ENCODE assay signal across 8 mouse cellular contexts in the genomic region with DNA sequence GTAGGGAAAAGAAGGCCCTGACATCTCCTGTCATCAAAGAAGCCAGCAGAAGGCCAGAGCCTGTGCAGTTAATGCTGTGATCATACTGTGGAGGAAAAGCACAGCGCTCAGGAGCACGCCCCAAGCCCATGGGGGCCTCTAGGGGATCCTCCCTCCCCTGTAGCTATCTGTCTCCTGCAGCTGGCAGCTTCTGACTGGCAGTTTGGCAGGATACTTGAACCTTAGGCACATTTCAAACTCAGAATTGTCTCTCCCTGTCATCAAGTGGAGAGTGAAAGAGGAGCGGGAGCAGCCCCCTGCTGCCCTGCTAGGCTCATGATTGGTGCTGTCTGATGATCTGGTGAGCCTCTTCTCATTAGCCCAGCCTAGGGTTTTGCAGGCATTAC. TPM values are rescaled to one million over a fixed set of nuclear protein-coding genes. Genes with fewer than 3 reads are reported as not detected.
A peak's percentile ranks its signal among the peaks of the same experiment; 100 is the strongest.
DNase-seq lines count a peak whose midpoint lies in the region; ATAC-seq and TF ChIP-seq lines count a peak whose summit lies in the region.

No protein-coding gene starts in this region.

- no peak for TF ChIP-seq POLR2A in lung, adult 2 months (IDR thresholded peaks at IDR 0.05; ENCODE audit: borderline replicate concordance, extremely low read depth, low read depth, low read length)

- 65% methylated on average over 3 of the region's 3 CpGs for WGBS in embryonic facial prominence, embryonic 10.5 days
- WGBS in heart, postnatal 0 days = 49% methylated on average over 3 of the region's 3 CpGs
- WGBS in lung, adult 2 months = 86% methylated on average over 3 of the region's 3 CpGs

- H3K4me3 ChIP-seq in embryonic facial prominence, embryonic 10.5 days = no peak overlapping the region
- H3K4me3 ChIP-seq in heart, postnatal 0 days (ENCODE audit: low read depth, low read length) = no peak overlapping the region
- H3K4me3 ChIP-seq in lung, adult 2 months (replicated peaks; ENCODE audit: extremely low read depth, low read depth, low read length) = no peak overlapping the region

- no peak overlapping the region for H3K4me2 ChIP-seq in heart, postnatal 0 days (ENCODE audit: low read depth, low read length)

- peaks cover 26% of the 10 kb centered on the region for H3K4me1 ChIP-seq in embryonic facial prominence, embryonic 10.5 days
- peaks cover 15% of the 10 kb centered on the region for H3K4me1 ChIP-seq in heart, postnatal 0 days (ENCODE audit: control insufficient read depth, insufficient read depth)
- peaks cover 6% of the 10 kb centered on the region for H3K4me1 ChIP-seq in lung, adult 2 months (ENCODE audit: control insufficient read depth, insufficient read depth, low read length)

- no peaks in the 10 kb centered on the region for H3K9me3 ChIP-seq in embryonic facial prominence, embryonic 10.5 days
- H3K9me3 ChIP-seq in heart, postnatal 0 days (replicated peaks; ENCODE audit: control insufficient read depth, low read length) = no peaks in the 10 kb centered on the region

- H3K9ac ChIP-seq in heart, postnatal 0 days (replicated peaks; ENCODE audit: low read depth, low read length) = peak overlapping the region; percentile 8; the same call in 1 of the 2 replicates

- DNase-seq in adrenal gland, postnatal 14 days = peak; percentile 32
- no peak for DNase-seq in adrenal gland, adult 18-20 months (ENCODE audit: low spot score in 2 of 2)
- DNase-seq in embryonic facial prominence, embryonic 10.5 days (ENCODE audit: low spot score) = no peak
- peak; percentile 55 for DNase-seq in heart, postnatal 0 days (ENCODE audit: low spot score)
- no peak for DNase-seq in ovary, postnatal 14 days (ENCODE audit: low spot score)
- DNase-seq in kidney, adult 8-10 months = no peak
- DNase-seq in lung, adult 2 months = no peak

- peak; percentile 87 for ATAC-seq in heart, postnatal 0 days (ENCODE audit: insufficient read depth, low read depth)
- peak; percentile 97 for ATAC-seq in megakaryocyte-erythroid progenitor cell, adult 5-6 weeks (replicated peaks; ENCODE audit: low FRiP score, low TSS enrichment, poor library complexity, severe bottlenecking)

- no peaks in the 10 kb centered on the region for H3K36me3 ChIP-seq in embryonic facial prominence, embryonic 10.5 days (replicated peaks)
- H3K36me3 ChIP-seq in heart, postnatal 0 days (replicated peaks; ENCODE audit: control insufficient read depth, insufficient read depth, low read length) = no peaks in the 10 kb centered on the region

- 0 out of 2 replicates have a peak, but pooled peaks have one; percentile 48 for TF ChIP-seq EP300 in heart, postnatal 0 days (IDR thresholded peaks at IDR 0.05; ENCODE audit: low read depth)

- H3K27ac ChIP-seq in embryonic facial prominence, embryonic 10.5 days (replicated peaks) = peak overlapping the region; percentile 57; the same call in 1 of the 2 replicates
- H3K27ac ChIP-seq in heart, postnatal 0 days (ENCODE audit: low read depth) = peak overlapping the region; percentile 52

- TF ChIP-seq CTCF in heart, postnatal 0 days (IDR thresholded peaks at IDR 0.05; ENCODE audit: low read depth) = no peak
- TF ChIP-seq CTCF in lung, adult 2 months (IDR thresholded peaks at IDR 0.05; ENCODE audit: insufficient read depth, low read length) = no peak

- no peaks in the 10 kb centered on the region for H3K27me3 ChIP-seq in embryonic facial prominence, embryonic 10.5 days (replicated peaks; ENCODE audit: low read depth, poor library complexity, severe bottlenecking)
- no peaks in the 10 kb centered on the region for H3K27me3 ChIP-seq in heart, postnatal 0 days (ENCODE audit: control insufficient read depth, insufficient read depth, low read length)

RNA-seq across cellular contexts. Expression of a gene that starts 48.3 kb away (rescaled TPM):
- 351 and 352 TPM in 2 replicates for total RNA-seq in adrenal gland, postnatal 14 days (2021)
- 100 to 1,000 TPM; 622 to 707 TPM for total RNA-seq in adrenal gland, adult 18-20 months (2021)
- polyA plus RNA-seq in embryonic facial prominence, embryonic 10.5 days (2016; fragmentation: Nextera tagmentation; extraction: Ambion mirVana) = 24.1 and 26.8 TPM in 2 replicates
- total RNA-seq in heart, postnatal 0 days (2014; rRNA removed; ENCODE audit: low replicate concordance) = 12.4 and 13.8 TPM in 2 replicates
- 4.7 and 5.2 TPM in 2 replicates for polyA plus RNA-seq in heart, postnatal 0 days (2015; fragmentation: Nextera tagmentation; extraction: Ambion mirVana)
- total RNA-seq in megakaryocyte-erythroid progenitor cell, adult 5-6 weeks (2014; fragmentation: Nextera tagmentation) = 4.8 and 11.0 TPM in 2 replicates
- total RNA-seq in megakaryocyte-erythroid progenitor cell, adult 5-6 weeks (2017) = 2.9 and 3.9 TPM in 2 replicates
- polyA plus RNA-seq in lung, adult 2 months (2012; rRNA removed) = 52.7 and 62.6 TPM in 2 replicates

RNA-seq across cellular contexts. Expression of a gene that starts 56.9 kb away (rescaled TPM):
- total RNA-seq in adrenal gland, postnatal 14 days (2021) = 6.1 and 7.6 TPM in 2 replicates
- total RNA-seq in adrenal gland, adult 18-20 months (2021) = 1 to 10 TPM; 4.4 to 7.7 TPM
- polyA plus RNA-seq in embryonic facial prominence, embryonic 10.5 days (2016; fragmentation: Nextera tagmentation; extraction: Ambion mirVana) = 6.8 TPM in 2 replicates
- 32.2 and 45.8 TPM in 2 replicates for total RNA-seq in heart, postnatal 0 days (2014; rRNA removed; ENCODE audit: low replicate concordance)
- polyA plus RNA-seq in heart, postnatal 0 days (2015; fragmentation: Nextera tagmentation; extraction: Ambion mirVana) = 1.7 and 1.9 TPM in 2 replicates
- total RNA-seq in megakaryocyte-erythroid progenitor cell, adult 5-6 weeks (2014; fragmentation: Nextera tagmentation) = 0.92 and 2.6 TPM in 2 replicates
- total RNA-seq in megakaryocyte-erythroid progenitor cell, adult 5-6 weeks (2017) = 1.1 and 2.4 TPM in 2 replicates
- polyA plus RNA-seq in lung, adult 2 months (2012; rRNA removed) = 24.6 and 28.8 TPM in 2 replicates

Comparison
In these comparisons a context has a peak if more than half of its experiments do, and no peak if none do; other contexts are left out.
1. DNase-seq: peak in adrenal gland, postnatal 14 days (single experiment) and heart, postnatal 0 days (single experiment); none in adrenal gland, adult 18-20 months (0 of 2), embryonic facial prominence, embryonic 10.5 days (single experiment), ovary, postnatal 14 days (single experiment), kidney, adult 8-10 months (0 of 2) and lung, adult 2 months (single experiment).
2. RNA of a gene that starts 48.3 kb away (total RNA-seq): 622 to 707 TPM in adrenal gland, adult 18-20 months and 351 to 352 TPM in adrenal gland, postnatal 14 days; 12.4 to 13.8 TPM in heart, postnatal 0 days and 2.9 to 11.0 TPM in megakaryocyte-erythroid progenitor cell, adult 5-6 weeks; every median in the first group is over 10 times any median in the second.